Mouse (Mus musculus) brain, embryonic 14.5 days (tissue): Measurements from ENCODE around the gene Olfr9.

ENCODE experiments used
- CTCF ChIP-seq: fragments of 200-500 bp; IDR thresholded peaks from 2 replicates; pipeline ENCODE4 v1.5.1; 2012; ENCODE audit warnings: inconsistent platforms, mild to moderate bottlenecking, moderate library complexity, borderline replicate concordance; ENCODE audit not compliant: insufficient read depth, insufficient read length; ENCODE audit errors: extremely low read depth
- POLR2A ChIP-seq: fragments of 200-500 bp; IDR thresholded peaks from 2 replicates; pipeline ENCODE4 v1.6.1; 2012; ENCODE audit warnings: mild to moderate bottlenecking, inconsistent platforms, borderline replicate concordance; ENCODE audit not compliant: poor library complexity, insufficient read depth, insufficient read length, severe bottlenecking; ENCODE audit errors: extremely low read depth

DNA sequence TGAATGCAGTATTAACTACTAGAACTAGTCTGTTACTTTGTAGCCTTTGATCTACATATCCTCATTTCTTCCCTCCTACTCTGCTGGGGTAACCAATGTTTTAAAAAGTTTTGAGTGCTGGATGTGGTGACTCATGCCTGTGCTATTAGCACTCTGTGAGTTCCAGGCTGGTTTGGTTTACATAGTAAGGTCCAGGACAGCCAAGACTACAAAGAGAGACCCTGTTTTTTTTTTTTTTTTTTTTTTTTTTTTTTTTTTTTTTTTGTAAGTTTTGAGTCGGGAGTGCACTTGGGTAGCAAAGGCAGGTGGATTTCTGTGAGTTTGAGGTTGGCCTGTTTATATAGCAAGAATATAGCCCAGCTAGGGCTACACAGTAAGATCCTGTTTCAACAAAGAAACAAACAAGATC is 20.9 kb upstream of the Olfr9 start:
- TF ChIP-seq POLR2A (no peak), CTCF (no peak)
